Mouse (Mus musculus) G1E (cell line): Measurements from ENCODE around the gene Gstt3.

ENCODE experiments used
- CTCF ChIP-seq: IDR thresholded peaks from 2 replicates; pipeline ENCODE4 v1.5.1; 2012; ENCODE audit warnings: low read depth, low read length, inconsistent platforms, mixed read lengths
- GATA1 ChIP-seq: IDR thresholded peaks from 2 replicates; pipeline ENCODE4 v1.6.1; 2012; ENCODE audit warnings: borderline replicate concordance, low read length, inconsistent platforms, mixed read lengths
- GATA2 ChIP-seq: IDR thresholded peaks from 2 replicates; pipeline ENCODE4 v1.6.1; 2012; ENCODE audit warnings: low read depth, low read length, inconsistent platforms, borderline replicate concordance
- POLR2AphosphoS5 ChIP-seq: IDR thresholded peaks from 2 replicates; pipeline ENCODE4 v1.6.1; 2012; ENCODE audit warnings: low read depth, low read length, inconsistent platforms; ENCODE audit not compliant: insufficient replicate concordance
- TAL1 ChIP-seq: conservative IDR thresholded peaks from 2 replicates; pipeline ENCODE4 v1.6.1; 2012; ENCODE audit warnings: low read depth, low read length, inconsistent platforms, mixed read lengths

DNA sequence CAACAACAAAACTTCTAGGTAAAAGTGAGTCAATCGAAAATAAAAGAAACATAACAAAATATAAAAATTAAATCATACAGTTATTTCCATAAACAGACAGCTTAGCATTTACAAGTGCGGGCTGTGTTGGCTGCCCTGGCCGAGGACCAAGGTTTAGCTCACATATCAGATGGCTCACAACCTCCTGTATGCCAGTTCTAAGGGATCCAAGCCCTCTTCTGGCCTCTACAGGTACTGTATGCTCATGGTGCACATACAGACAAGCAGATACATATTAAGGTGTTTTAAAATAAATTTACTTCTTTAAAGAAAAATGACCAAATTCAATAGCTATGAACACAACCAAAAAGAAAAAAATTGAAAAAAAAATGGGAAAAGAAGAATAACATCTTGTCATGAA, 20.9 kb downstream of the Gstt3 start:
- TF ChIP-seq CTCF, result no peak
- TF ChIP-seq GATA1, result no peak
- no peak for TF ChIP-seq POLR2AphosphoS5
- no peak for TF ChIP-seq TAL1
- no peak for TF ChIP-seq GATA2
